Mouse (Mus musculus): ENCODE data around the gene Ints14. TPM values are rescaled to one million over a fixed set of nuclear protein-coding genes. Genes with fewer than 3 reads are reported as not detected.

Ints14 gene
- polyA plus RNA-seq, 1 experiment = 9.6 TPM

- Histone ChIP-seq H3K4me3 (ENCODE audit: extremely low read depth, insufficient read depth, insufficient read length) (no peak overlapping the region), H3K36me3 (ENCODE audit: control insufficient read depth, insufficient read depth, low read length) (peaks cover 2% of the 10 kb centered on the region; the same call in 1 of the 2 replicates), H3K27me3 (ENCODE audit: control insufficient read depth, insufficient read depth, low read length) (no peaks in the 10 kb centered on the region), H3K4me1 (ENCODE audit: control insufficient read depth, insufficient read depth, insufficient read length) (0 out of 2 replicates have a peak, but pooled peaks cover 2% of the 10 kb centered on the region), H3K27ac (ENCODE audit: insufficient read depth, low read length) (no peak overlapping the region)
- TF ChIP-seq POLR2A (IDR thresholded peaks at IDR 0.05; ENCODE audit: low read depth, low read length) (no peak), CTCF (IDR thresholded peaks at IDR 0.05; ENCODE audit: extremely low read depth, insufficient read depth, insufficient read length, insufficient replicate concordance) (no peak)
- 64% methylated on average over 8 of the region's 8 CpGs for WGBS
- DNase-seq (ENCODE audit: low read depth in 1 of 2, low spot score in 2 of 2) = no peak
Measured at GRCm38 (mm10) chr9:64926201-64926991, 34.3 kb upstream of the Ints14 start.

- Histone ChIP-seq H3K4me3 (ENCODE audit: extremely low read depth, insufficient read depth, insufficient read length) (no peak overlapping the region), H3K36me3 (ENCODE audit: control insufficient read depth, insufficient read depth, low read length) (no peaks in the 10 kb centered on the region), H3K27me3 (ENCODE audit: control insufficient read depth, insufficient read depth, low read length) (no peaks in the 10 kb centered on the region), H3K27ac (ENCODE audit: insufficient read depth, low read length) (no peak overlapping the region), H3K4me1 (ENCODE audit: control insufficient read depth, insufficient read depth, insufficient read length) (0 out of 2 replicates have a peak, but pooled peaks cover 2% of the 10 kb centered on the region)
- 60% methylated on average over 4 of the region's 4 CpGs for WGBS
- no peak for DNase-seq (ENCODE audit: low read depth in 1 of 2, low spot score in 2 of 2)
- TF ChIP-seq POLR2A (IDR thresholded peaks at IDR 0.05; ENCODE audit: low read depth, low read length) (no peak), CTCF (IDR thresholded peaks at IDR 0.05; ENCODE audit: extremely low read depth, insufficient read depth, insufficient read length, insufficient replicate concordance) (no peak)
Measured at GRCm38 (mm10) chr9:64930256-64930655, 30.4 kb upstream of the Ints14 start.

GRCm38 (mm10) chr9:64931751-64932610 lies 28.7 kb upstream of the Ints14 start:
- no peak overlapping the region for H3K4me3 ChIP-seq (ENCODE audit: extremely low read depth, insufficient read depth, insufficient read length)
- no peaks in the 10 kb centered on the region for H3K36me3 ChIP-seq (ENCODE audit: control insufficient read depth, insufficient read depth, low read length)
- no peaks in the 10 kb centered on the region for H3K4me1 ChIP-seq (ENCODE audit: control insufficient read depth, insufficient read depth, insufficient read length)
- 69% methylated on average over 7 of the region's 7 CpGs for WGBS
- no peaks in the 10 kb centered on the region for H3K27me3 ChIP-seq (ENCODE audit: control insufficient read depth, insufficient read depth, low read length)
- TF ChIP-seq CTCF (IDR thresholded peaks at IDR 0.05; ENCODE audit: extremely low read depth, insufficient read depth, insufficient read length, insufficient replicate concordance) = no peak
- no peak for TF ChIP-seq POLR2A (IDR thresholded peaks at IDR 0.05; ENCODE audit: low read depth, low read length)
- no peak for DNase-seq (ENCODE audit: low read depth in 1 of 2, low spot score in 2 of 2)
- H3K27ac ChIP-seq (ENCODE audit: insufficient read depth, low read length) = no peak overlapping the region

DNA sequence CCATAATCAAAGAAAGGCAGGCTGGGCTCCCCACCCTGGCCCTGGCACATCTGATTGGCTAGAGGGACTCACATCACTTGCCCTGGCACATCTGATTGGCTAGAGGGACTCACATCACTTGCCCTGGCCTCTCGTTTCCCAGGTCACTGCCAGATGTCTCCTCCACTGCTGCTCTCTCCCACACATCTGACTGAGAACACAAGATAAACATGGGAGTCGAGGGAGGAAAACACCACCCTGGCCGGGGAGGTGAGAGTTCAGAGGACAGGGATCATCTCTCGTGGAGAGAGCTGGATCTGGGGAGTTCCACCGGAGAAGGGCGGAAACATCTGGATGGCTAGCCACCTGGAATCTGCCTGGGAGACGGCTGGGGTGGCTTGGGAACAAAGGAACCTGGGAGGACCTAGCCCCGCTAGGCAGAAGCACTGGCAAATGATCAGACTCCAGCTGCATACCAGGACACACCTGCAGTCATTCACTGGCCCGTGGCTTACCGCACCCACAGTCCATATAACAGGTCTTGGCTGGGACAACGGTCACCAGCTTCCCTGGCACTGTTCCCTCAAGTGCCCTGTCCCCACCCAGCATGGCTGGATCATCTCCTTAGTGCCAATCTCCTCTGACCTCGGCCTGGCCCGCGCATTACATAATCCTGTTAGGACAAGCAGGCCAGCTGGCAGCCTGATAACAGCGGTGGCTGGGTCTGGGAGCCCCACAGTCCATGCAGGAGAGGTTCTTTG lies 26.5 kb upstream of the Ints14 start:
- 73% methylated on average over 15 of the region's 15 CpGs for WGBS
- TF ChIP-seq CTCF (IDR thresholded peaks at IDR 0.05; ENCODE audit: extremely low read depth, insufficient read depth, insufficient read length, insufficient replicate concordance) (no peak), POLR2A (IDR thresholded peaks at IDR 0.05; ENCODE audit: low read depth, low read length) (no peak)
- no peak overlapping the region for H3K4me3 ChIP-seq (ENCODE audit: extremely low read depth, insufficient read depth, insufficient read length)

GRCm38 (mm10) chr9:64936508-64936907 lies 24.2 kb upstream of the Ints14 start:
- no peak overlapping the region for H3K27ac ChIP-seq (ENCODE audit: insufficient read depth, low read length)
- 4% methylated on average over 6 of the region's 6 CpGs for WGBS
- H3K27me3 ChIP-seq (ENCODE audit: control insufficient read depth, insufficient read depth, low read length) = no peaks in the 10 kb centered on the region
- TF ChIP-seq CTCF (IDR thresholded peaks at IDR 0.05; ENCODE audit: extremely low read depth, insufficient read depth, insufficient read length, insufficient replicate concordance) = peak; percentile 53; the same call in 1 of the 2 replicates
- no peak for TF ChIP-seq POLR2A (IDR thresholded peaks at IDR 0.05; ENCODE audit: low read depth, low read length)
- no peaks in the 10 kb centered on the region for H3K4me1 ChIP-seq (ENCODE audit: control insufficient read depth, insufficient read depth, insufficient read length)
- H3K36me3 ChIP-seq (ENCODE audit: control insufficient read depth, insufficient read depth, low read length) = no peaks in the 10 kb centered on the region
- peak; percentile 49 to 54 for DNase-seq (ENCODE audit: low read depth in 1 of 2, low spot score in 2 of 2)
- no peak overlapping the region for H3K4me3 ChIP-seq (ENCODE audit: extremely low read depth, insufficient read depth, insufficient read length)

More for the DNA sequence above, 26.5 kb upstream of the Ints14 start:
- no peaks in the 10 kb centered on the region for H3K36me3 ChIP-seq (ENCODE audit: control insufficient read depth, insufficient read depth, low read length)
- no peak overlapping the region for H3K27ac ChIP-seq (ENCODE audit: insufficient read depth, low read length)
- no peaks in the 10 kb centered on the region for H3K27me3 ChIP-seq (ENCODE audit: control insufficient read depth, insufficient read depth, low read length)
- H3K4me1 ChIP-seq (ENCODE audit: control insufficient read depth, insufficient read depth, insufficient read length) = no peaks in the 10 kb centered on the region
- no peak for DNase-seq (ENCODE audit: low read depth in 1 of 2, low spot score in 2 of 2)

DNA sequence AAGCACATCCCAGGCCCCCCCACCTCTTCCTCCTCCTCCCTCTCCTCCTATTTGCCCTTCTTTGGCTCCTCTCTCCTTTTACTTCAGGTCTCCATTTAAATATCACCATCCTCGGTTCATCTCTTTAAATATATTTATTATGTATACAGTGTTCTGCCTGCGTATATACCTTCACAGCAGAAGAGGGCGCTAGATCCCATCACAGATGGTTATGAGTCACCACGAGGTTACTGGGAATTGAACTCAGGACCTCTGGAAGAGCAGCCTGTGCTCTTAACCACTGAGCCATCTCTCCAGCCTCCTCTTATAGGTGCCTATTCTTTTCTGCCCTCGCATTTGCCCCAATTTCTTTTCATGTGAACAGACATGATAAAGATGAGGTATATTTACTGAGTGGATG lies 23.2 kb upstream of the Ints14 start:
- 57% methylated on average over 5 of the region's 5 CpGs for WGBS
- Histone ChIP-seq H3K27me3 (ENCODE audit: control insufficient read depth, insufficient read depth, low read length) (no peaks in the 10 kb centered on the region), H3K4me1 (ENCODE audit: control insufficient read depth, insufficient read depth, insufficient read length) (no peaks in the 10 kb centered on the region), H3K4me3 (ENCODE audit: extremely low read depth, insufficient read depth, insufficient read length) (no peak overlapping the region), H3K36me3 (ENCODE audit: control insufficient read depth, insufficient read depth, low read length) (no peaks in the 10 kb centered on the region), H3K27ac (ENCODE audit: insufficient read depth, low read length) (no peak overlapping the region)
- no peak for TF ChIP-seq CTCF (IDR thresholded peaks at IDR 0.05; ENCODE audit: extremely low read depth, insufficient read depth, insufficient read length, insufficient replicate concordance)
- no peak for TF ChIP-seq POLR2A (IDR thresholded peaks at IDR 0.05; ENCODE audit: low read depth, low read length)
- DNase-seq (ENCODE audit: low read depth in 1 of 2, low spot score in 2 of 2) = no peak

All from spleen, adult 2 months (tissue).